Mouse (Mus musculus) central nervous system, embryonic 11.5 days (tissue): ENCODE measurements around the gene Gm13941. TPM values are rescaled to one million over a fixed set of nuclear protein-coding genes. Genes with fewer than 3 reads are reported as not detected.

Source experiments
- polyA plus RNA-seq: library from polyadenylated mRNA; depleted of rRNA; stranded (reverse); fragments of >200 nt; gene quantifications from 2 replicates; pipeline ENCODE4 v1.2.3, GENCODE M21; 2012; rRNA removed

Gm13941 gene
- not detected in 2 replicates for polyA plus RNA-seq

DNA sequence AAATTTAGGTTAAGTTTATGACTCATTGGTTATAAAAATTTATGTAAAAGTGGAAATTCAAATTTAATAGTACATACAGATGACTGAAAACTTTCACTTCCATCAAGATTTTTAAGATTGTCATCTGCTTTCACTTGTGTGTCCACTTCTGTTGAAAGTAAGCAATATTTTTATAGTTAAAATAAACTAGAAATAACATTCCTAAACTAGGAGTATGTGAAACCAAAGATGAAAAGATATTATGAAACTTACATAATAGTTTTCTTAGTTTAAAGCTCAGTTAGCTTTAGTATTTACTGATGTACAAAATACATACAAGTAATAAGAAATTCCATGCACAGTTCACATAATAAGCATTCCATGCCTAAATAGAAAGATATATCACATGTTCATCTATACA lies at the start of gene Gm13941:
TSS of gene Gm13941 (minus strand) at position 101 of the 400 bp plus-strand sequence.

DNA sequence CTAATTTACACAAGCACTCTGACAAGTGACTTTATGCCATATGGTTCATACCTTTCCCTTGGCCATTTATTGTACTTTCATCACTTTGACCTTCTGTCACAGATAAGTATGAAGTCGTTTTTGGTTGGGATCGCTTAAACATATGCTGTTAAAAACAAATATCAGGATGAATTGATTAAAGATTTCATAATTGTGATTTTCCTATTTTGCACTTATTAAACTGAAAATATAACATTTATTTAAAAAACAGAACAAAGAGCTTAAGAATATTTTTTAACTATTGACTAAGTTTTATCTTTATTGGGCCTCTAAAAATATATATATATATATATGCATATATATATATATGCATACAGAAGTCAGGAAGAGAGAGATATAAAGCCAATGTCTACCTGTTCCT lies 47.1 kb upstream of the Gm13941 start, which contains the start of gene Gm15130:
TSS of gene Gm15130 (minus strand) at position 101 of the 400 bp plus-strand sequence.

Other genes starting within 250 kb of the Gm13941 start
- gene Ano3, start 155.1 kb downstream of the Gm13941 start, polyA plus RNA-seq, result 0.49 and 0.62 TPM in 2 replicates
- gene Gm15130, start 47.0 kb upstream of the Gm13941 start, polyA plus RNA-seq, result not detected in 2 replicates
- not detected in 2 replicates for gene 4930430A15Rik, start 123.6 kb upstream of the Gm13941 start, polyA plus RNA-seq
- not detected in 2 replicates for gene Olfr1275, start 129.3 kb upstream of the Gm13941 start, polyA plus RNA-seq
- gene Olfr1276, start 148.5 kb upstream of the Gm13941 start, polyA plus RNA-seq, result not detected in 2 replicates
- gene Olfr1277, start 168.1 kb upstream of the Gm13941 start, polyA plus RNA-seq, result not detected in 2 replicates
- gene Olfr1278, start 184.2 kb upstream of the Gm13941 start, polyA plus RNA-seq, result not detected in 2 replicates
- not detected in 2 replicates for gene Olfr1279, start 194.7 kb upstream of the Gm13941 start, polyA plus RNA-seq
- not detected in 2 replicates for gene Olfr1280, start 208.0 kb upstream of the Gm13941 start, polyA plus RNA-seq
- not detected in 2 replicates for gene Olfr1281, start 220.5 kb upstream of the Gm13941 start, polyA plus RNA-seq
- not detected in 2 replicates for gene Olfr1282, start 230.1 kb upstream of the Gm13941 start, polyA plus RNA-seq